Mouse (Mus musculus) cerebellum, adult 2 months (tissue): Measurements from ENCODE around the gene Hunk. TPM values are rescaled to one million over a fixed set of nuclear protein-coding genes. Genes with fewer than 3 reads are reported as not detected.

ENCODE experiments used
- DNase-seq, 2 experiments: peaks; one replicate each; pipeline ENCODE4 v3.0.0; 2021
- H3K27ac ChIP-seq: fragments of 200-500 bp; 2 replicates; pipeline ENCODE4 v1.5.1; 2012; ENCODE audit warnings: low read length, control low read depth, inconsistent platforms; ENCODE audit not compliant: insufficient read depth
- H3K27me3 ChIP-seq: fragments of 200-500 bp; 2 replicates; pipeline ENCODE4 v1.6.1; 2012; ENCODE audit warnings: inconsistent platforms, mild to moderate bottlenecking, low read length, moderate library complexity; ENCODE audit not compliant: control insufficient read depth, insufficient read depth
- H3K4me1 ChIP-seq: fragments of 200-500 bp; 2 replicates; pipeline ENCODE4 v1.6.1; 2011; ENCODE audit warnings: low read length; ENCODE audit not compliant: control insufficient read depth, insufficient read depth
- H3K4me3 ChIP-seq: fragments of 200-500 bp; replicated peaks from 2 replicates; pipeline ENCODE3; 2011; ENCODE audit warnings: mild to moderate bottlenecking, low read depth, low read length, control low read depth; ENCODE audit not compliant: insufficient read depth
- CTCF ChIP-seq: fragments of 200-500 bp; IDR thresholded peaks from 2 replicates; pipeline ENCODE4 v1.5.1; 2011; ENCODE audit warnings: low read depth, mild to moderate bottlenecking, control low read depth, low read length, moderate library complexity, borderline replicate concordance; ENCODE audit not compliant: insufficient read depth
- POLR2A ChIP-seq: fragments of 200-500 bp; IDR thresholded peaks from 2 replicates; pipeline ENCODE4 v1.6.1; 2011; ENCODE audit warnings: low read length, control low read depth, borderline replicate concordance; ENCODE audit not compliant: insufficient read depth
- WGBS: fragments of 180-500 bp; shearing (Covaris S2); methylation state at CpG from one replicate; pipeline ENCODE4 v1.1.7; 2018; 5-methylcytosine and 5-hydroxymethylcytosine counted together
- polyA plus RNA-seq: library from polyadenylated mRNA; depleted of rRNA; stranded (reverse); fragments of >200 nt; gene quantifications from 2 replicates; pipeline ENCODE4 v1.2.3, GENCODE M21; 2012

The Hunk gene
- polyA plus RNA-seq, 1 experiment, result 12.6 TPM

DNA sequence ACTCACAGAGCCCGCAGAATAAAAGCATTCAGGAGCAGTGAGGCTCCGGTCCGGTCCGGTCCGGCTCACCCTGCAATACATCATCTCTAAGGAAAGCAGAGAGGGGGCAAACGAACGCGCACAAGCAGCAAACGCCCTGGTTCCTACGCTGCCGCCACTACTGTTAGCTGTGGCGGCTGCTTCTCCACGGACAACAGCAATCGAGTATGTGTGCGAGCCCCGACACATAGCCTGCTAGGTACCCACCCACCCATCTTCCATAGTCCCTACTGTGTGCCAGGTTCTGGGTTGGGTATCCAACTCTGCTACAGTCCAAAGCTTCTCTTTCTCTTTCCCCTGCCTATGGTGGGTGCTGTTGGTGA is 506 bp upstream of the Hunk start:
- TF ChIP-seq POLR2A, result no peak
- TF ChIP-seq CTCF, result no peak
- peaks cover 12% of the 10 kb centered on the region for H3K4me1 ChIP-seq
- WGBS, result 3% methylated on average over 16 of the region's 16 CpGs
- peak overlapping the region; percentile 58 for H3K4me3 ChIP-seq
- DNase-seq, result no peak
- H3K27ac ChIP-seq, result no peak overlapping the region
- no peaks in the 10 kb centered on the region; the same call in 1 of the 2 replicates for H3K27me3 ChIP-seq

DNA sequence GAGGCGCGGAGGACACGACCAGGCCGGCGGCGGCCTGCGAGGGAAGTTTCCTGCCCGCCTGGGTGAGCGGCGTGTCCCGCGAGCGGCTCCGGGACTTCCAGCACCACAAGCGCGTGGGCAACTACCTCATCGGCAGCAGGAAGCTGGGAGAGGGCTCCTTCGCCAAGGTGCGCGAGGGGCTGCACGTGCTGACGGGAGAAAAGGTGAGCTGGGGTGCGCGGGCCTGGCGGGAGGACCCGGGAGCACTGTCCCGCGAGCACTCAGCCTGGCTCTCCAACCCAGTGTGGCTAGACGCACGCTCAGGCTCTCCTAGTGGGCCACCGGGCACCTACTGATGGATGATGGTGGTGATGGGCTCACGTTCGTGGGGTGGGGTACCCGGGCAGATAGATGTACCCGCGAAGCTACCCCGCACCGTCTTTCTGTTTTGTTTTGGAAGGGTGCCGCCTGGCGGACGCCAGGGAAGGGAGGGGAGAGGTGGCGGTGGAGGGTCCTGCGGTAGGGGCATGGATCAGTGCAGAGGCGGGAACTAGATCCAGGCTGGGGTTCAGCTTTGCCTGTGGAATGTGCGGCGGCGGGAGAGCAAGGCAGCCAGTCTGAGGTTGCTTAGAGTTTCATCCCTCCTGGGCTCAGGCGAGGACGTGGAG is 824 bp downstream of the Hunk start:
- 1% methylated on average over 49 of the region's 49 CpGs for WGBS
- DNase-seq, result peak; percentile 21 to 34
- Histone ChIP-seq H3K27ac (no peak overlapping the region), H3K4me1 (peaks cover 12% of the 10 kb centered on the region), H3K4me3 (peak overlapping the region; percentile 58), H3K27me3 (no peaks in the 10 kb centered on the region; the same call in 1 of the 2 replicates)
- TF ChIP-seq CTCF, result peak; percentile 16; the same call in 1 of the 2 replicates
- no peak for TF ChIP-seq POLR2A

DNA sequence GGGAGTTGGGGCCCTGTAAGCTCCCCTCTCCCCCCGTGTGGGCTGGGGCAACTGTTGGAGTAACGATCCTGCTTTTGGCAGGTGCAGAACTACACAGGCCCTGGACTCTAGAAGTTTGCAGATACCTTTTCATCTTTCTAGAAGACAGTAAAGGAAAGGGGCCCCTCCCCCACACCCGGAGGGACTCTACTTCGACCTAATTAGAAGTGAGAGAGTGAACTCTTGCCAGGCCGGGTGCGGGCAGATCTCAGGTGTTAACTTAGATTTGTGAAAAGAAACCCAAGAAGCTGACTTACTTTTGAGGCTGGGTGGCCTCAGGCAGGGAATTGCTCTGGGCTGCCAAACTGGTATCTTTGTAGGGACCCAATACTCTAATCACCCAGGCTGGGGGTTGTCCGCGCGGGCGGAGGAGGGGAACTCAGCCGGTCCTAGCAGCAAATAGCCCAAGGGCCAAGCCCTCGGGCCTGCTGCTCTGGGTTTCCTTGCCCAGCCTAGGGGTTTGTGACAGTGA is 1.4 kb downstream of the Hunk start:
- TF ChIP-seq POLR2A (no peak), CTCF (no peak)
- Histone ChIP-seq H3K27me3 (no peaks in the 10 kb centered on the region; the same call in 1 of the 2 replicates), H3K4me3 (peak overlapping the region; percentile 58), H3K4me1 (peaks cover 12% of the 10 kb centered on the region), H3K27ac (no peak overlapping the region)
- peak in 1 of 2 experiments; percentile 46 for DNase-seq
- WGBS, result 9% methylated on average over 12 of the region's 12 CpGs

DNA sequence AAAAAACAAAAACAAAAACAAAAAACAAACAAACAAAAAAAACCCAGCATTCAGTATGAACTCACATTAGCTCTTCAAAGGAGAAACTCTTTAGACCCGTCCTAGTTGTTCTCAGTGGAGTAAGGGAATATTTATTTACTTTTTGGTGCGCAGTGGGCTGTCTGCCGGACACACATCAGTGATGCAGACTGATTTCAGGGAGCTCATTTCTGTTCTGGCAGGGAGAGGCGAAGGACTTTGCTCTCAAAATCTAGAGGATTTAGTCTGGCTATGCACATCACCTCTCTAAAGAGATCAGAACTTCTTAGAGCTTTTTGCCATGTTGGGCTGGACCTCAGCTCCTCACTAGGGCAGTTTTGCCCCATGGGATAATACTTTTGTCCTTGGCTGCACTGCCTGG is 2.1 kb downstream of the Hunk start:
- H3K27me3 ChIP-seq, result no peaks in the 10 kb centered on the region; the same call in 1 of the 2 replicates
- TF ChIP-seq POLR2A (no peak), CTCF (no peak)
- 85% methylated on average over 4 of the region's 4 CpGs for WGBS
- no peak overlapping the region for H3K27ac ChIP-seq
- no peak for DNase-seq
- no peak overlapping the region for H3K4me3 ChIP-seq
- H3K4me1 ChIP-seq, result peaks cover 7% of the 10 kb centered on the region

DNA sequence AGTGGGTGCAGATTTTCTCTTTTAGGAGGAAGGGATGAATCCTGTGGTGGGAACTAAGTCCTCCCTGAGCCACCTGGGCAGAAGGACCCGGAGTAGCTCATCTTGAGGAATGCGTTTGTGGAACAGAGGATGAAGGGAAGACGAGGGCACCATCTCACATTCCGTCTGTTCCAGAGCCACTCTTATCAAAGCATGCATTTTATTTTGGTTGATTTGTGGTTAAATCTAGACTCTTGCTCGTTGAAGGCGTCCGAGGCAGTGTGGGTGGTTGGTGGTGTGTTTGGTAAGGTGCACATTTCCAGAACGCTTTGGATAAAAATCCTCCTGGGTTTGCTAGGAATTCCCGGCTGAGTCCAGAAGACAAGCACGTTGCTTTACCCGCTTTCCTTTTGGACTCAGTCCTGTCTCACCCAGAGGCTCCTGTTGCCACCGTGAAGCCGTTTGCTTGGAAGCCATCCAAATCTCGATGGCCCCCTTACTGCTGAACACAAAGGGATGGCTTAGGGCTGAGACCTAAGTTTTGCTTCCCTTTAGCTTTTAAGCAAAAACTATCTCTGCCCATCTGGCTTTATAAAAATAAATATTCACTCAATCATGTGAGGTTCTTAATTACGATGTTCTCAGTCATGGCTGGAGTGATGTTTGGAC is 3.4 kb downstream of the Hunk start:
- WGBS, result 41% methylated on average over 15 of the region's 15 CpGs
- Histone ChIP-seq H3K4me3 (peak overlapping the region; percentile 2), H3K27ac (no peak overlapping the region), H3K4me1 (peaks cover 5% of the 10 kb centered on the region), H3K27me3 (no peaks in the 10 kb centered on the region; the same call in 1 of the 2 replicates)
- no peak for DNase-seq
- TF ChIP-seq POLR2A (no peak), CTCF (no peak)

DNA sequence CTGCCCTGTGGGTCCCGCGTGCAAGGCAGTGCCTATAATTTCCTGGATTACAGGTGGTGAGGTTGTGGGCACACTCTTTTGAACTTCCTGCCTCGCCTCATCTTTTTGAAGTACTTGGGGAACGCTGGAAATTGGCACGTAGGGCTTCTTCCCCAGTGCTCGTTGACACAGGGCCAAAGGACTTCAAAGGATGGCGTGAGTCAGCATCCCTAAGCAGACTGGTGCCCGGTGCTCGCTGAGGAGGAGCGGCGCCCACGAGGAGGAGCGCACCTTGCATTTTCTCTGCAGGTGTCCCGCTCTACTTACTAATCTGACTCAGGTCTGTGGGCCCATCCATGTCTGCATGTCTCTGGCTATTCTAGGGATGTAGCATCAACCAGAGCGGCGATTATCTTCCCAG is 4.9 kb downstream of the Hunk start:
- DNase-seq, result peak in 1 of 2 experiments; percentile 18
- peaks cover 5% of the 10 kb centered on the region for H3K4me1 ChIP-seq
- H3K27me3 ChIP-seq, result no peaks in the 10 kb centered on the region; the same call in 1 of the 2 replicates
- H3K27ac ChIP-seq, result no peak overlapping the region
- no peak for TF ChIP-seq POLR2A
- no peak for TF ChIP-seq CTCF
- 56% methylated on average over 16 of the region's 16 CpGs for WGBS
- no peak overlapping the region for H3K4me3 ChIP-seq

DNA sequence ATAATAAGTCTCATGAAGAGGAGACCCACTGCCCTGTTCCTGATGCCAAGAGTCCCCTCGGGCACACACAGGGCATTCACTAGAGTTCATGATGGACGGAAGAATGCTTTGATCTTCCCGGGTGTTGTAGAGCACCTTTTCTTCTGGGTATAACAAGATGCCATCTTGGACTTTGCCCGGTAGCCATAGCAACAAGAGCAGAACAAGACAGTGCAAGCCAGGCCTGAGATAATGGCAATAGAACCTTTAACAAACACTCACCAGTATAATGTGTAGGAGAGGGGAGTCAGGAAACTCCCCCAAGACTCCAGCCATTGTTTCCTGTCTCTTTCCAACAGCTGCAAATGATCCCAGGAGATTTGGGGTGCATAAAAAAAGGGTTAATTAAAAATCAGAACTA is 8.9 kb downstream of the Hunk start:
- DNase-seq, result no peak
- H3K27me3 ChIP-seq, result no peaks in the 10 kb centered on the region
- 58% methylated on average over 4 of the region's 4 CpGs for WGBS
- H3K27ac ChIP-seq, result no peak overlapping the region
- H3K4me1 ChIP-seq, result no peaks in the 10 kb centered on the region; the same call in 1 of the 2 replicates
- no peak overlapping the region for H3K4me3 ChIP-seq
- TF ChIP-seq CTCF, result no peak
- TF ChIP-seq POLR2A, result no peak
